Mouse (Mus musculus) stomach, postnatal 0 days (tissue): ENCODE results near the gene Olfml2a. TPM values are rescaled to one million over a fixed set of nuclear protein-coding genes. Genes with fewer than 3 reads are reported as not detected.

Experiments used
- ATAC-seq: fragments of 200-750 bp; cut with Nextera tagmentation; 2 replicates; pipeline ENCODE4 v1.8.0; 2017; ENCODE audit not compliant: low FRiP score, low TSS enrichment
- DNase-seq: peaks from one replicate; pipeline ENCODE4 v3.0.0-alpha.2; 2016; ENCODE audit warnings: low spot score
- H3K27ac ChIP-seq: fragments of 300-500 bp; sonication (generic); replicated peaks from 2 replicates; pipeline ENCODE4 v1.5.1; 2014; ENCODE audit warnings: mild to moderate bottlenecking, control low read depth
- H3K27me3 ChIP-seq: fragments of 300-500 bp; sonication (generic); 2 replicates; pipeline ENCODE4 v1.6.1; 2014; ENCODE audit warnings: low read length; ENCODE audit not compliant: control insufficient read depth, insufficient read depth
- H3K36me3 ChIP-seq: fragments of 300-500 bp; sonication (generic); 2 replicates; pipeline ENCODE4 v1.6.1; 2014; ENCODE audit warnings: low read length, mixed read lengths; ENCODE audit not compliant: control insufficient read depth, insufficient read depth
- H3K4me1 ChIP-seq: fragments of 300-500 bp; sonication (generic); replicated peaks from 2 replicates; pipeline ENCODE4 v1.6.1; 2014; ENCODE audit warnings: antibody characterized with exemption; ENCODE audit not compliant: control insufficient read depth, insufficient read depth
- H3K4me2 ChIP-seq: fragments of 300-500 bp; sonication (generic); replicated peaks from 2 replicates; pipeline ENCODE4 v1.6.1; 2014; ENCODE audit warnings: low read depth, mild to moderate bottlenecking, control low read depth, moderate library complexity
- H3K4me3 ChIP-seq: fragments of 300-500 bp; sonication (generic); 2 replicates; pipeline ENCODE4 v1.5.1; 2014; ENCODE audit warnings: low read depth, low read length, control low read depth
- H3K9ac ChIP-seq: fragments of 300-500 bp; sonication (generic); 2 replicates; pipeline ENCODE4 v1.6.1; 2014; ENCODE audit warnings: mild to moderate bottlenecking, low read length, control low read depth, mixed read lengths
- H3K9me3 ChIP-seq: fragments of 300-500 bp; sonication (generic); 2 replicates; pipeline ENCODE4 v1.6.1; 2016; ENCODE audit warnings: low read length; ENCODE audit not compliant: control insufficient read depth
- CTCF ChIP-seq: IDR thresholded peaks from 2 replicates; pipeline ENCODE4 v1.5.1; 2016; ENCODE audit warnings: antibody characterized with exemption, low read depth, mild to moderate bottlenecking, moderate library complexity
- EP300 ChIP-seq: optimal IDR thresholded peaks from 2 replicates; pipeline ENCODE3; 2016; ENCODE audit warnings: antibody characterized with exemption
- WGBS: fragments of 180-500 bp; shearing (Covaris S2); extraction: QIAGEN DNeasy Blood & Tissue Kit; methylation state at CpG from one replicate; pipeline ENCODE4 v1.1.7; 2014; 5-methylcytosine and 5-hydroxymethylcytosine counted together
- polyA plus RNA-seq: library from polyadenylated mRNA; unstranded; fragments of >200 nt; fragmentation: Nextera tagmentation; extraction: Ambion mirVana; gene quantifications from 2 replicates; pipeline ENCODE4 v1.2.1, GENCODE M21; 2015

Gene Olfml2a
- polyA plus RNA-seq, 1 experiment from 2014 or later, result 2.7 TPM

- TF ChIP-seq CTCF (no peak), EP300 (no peak)
- WGBS, result 68% methylated on average over 5 of the region's 5 CpGs
These were observed 3.2 kb downstream of the Olfml2a start for GRCm38 (mm10) chr2:38934936-38935335.

GRCm38 (mm10) chr2:38936721-38937378, 5.1 kb downstream of the Olfml2a start:
- Histone ChIP-seq H3K9me3 (no peaks in the 10 kb centered on the region), H3K4me2 (no peak overlapping the region), H3K27me3 (no peaks in the 10 kb centered on the region), H3K9ac (no peak overlapping the region), H3K4me3 (no peak overlapping the region), H3K36me3 (no peaks in the 10 kb centered on the region), H3K4me1 (peaks cover 2% of the 10 kb centered on the region; the same call in 1 of the 2 replicates), H3K27ac (no peak overlapping the region)
- peak; percentile 12; the same call in 1 of the 2 replicates for ATAC-seq
- whole genome bisulfite sequencing, result 67% methylated on average over 9 of the region's 9 CpGs
- no peak for DNase-seq
- TF ChIP-seq CTCF (no peak), EP300 (no peak)

More at GRCm38 (mm10) chr2:38934936-38935335, 3.2 kb downstream of the Olfml2a start:
- no peak overlapping the region for H3K27ac ChIP-seq
- H3K4me2 ChIP-seq, result no peak overlapping the region
- DNase-seq, result no peak
- no peak overlapping the region for H3K9ac ChIP-seq
- no peak for ATAC-seq
- peaks cover 6% of the 10 kb centered on the region; the same call in 1 of the 2 replicates for H3K4me1 ChIP-seq
- no peaks in the 10 kb centered on the region for H3K36me3 ChIP-seq
- H3K4me3 ChIP-seq, result no peak overlapping the region
- no peaks in the 10 kb centered on the region for H3K9me3 ChIP-seq
- H3K27me3 ChIP-seq, result no peaks in the 10 kb centered on the region

- 80% methylated on average over 3 of the region's 3 CpGs for WGBS
- TF ChIP-seq EP300 (no peak), CTCF (no peak)
- no peak for ATAC-seq
These were observed 5.6 kb downstream of the Olfml2a start for GRCm38 (mm10) chr2:38937396-38937795.

GRCm38 (mm10) chr2:38938007-38938406, 6.2 kb downstream of the Olfml2a start:
- peak; percentile 11; the same call in 1 of the 2 replicates for ATAC-seq
- H3K4me1 ChIP-seq, result no peaks in the 10 kb centered on the region
- 85% methylated on average over 1 of the region's 1 CpGs for WGBS

More at GRCm38 (mm10) chr2:38937396-38937795, 5.6 kb downstream of the Olfml2a start:
- Histone ChIP-seq H3K4me2 (no peak overlapping the region), H3K27ac (no peak overlapping the region), H3K36me3 (no peaks in the 10 kb centered on the region), H3K27me3 (no peaks in the 10 kb centered on the region), H3K4me1 (no peaks in the 10 kb centered on the region), H3K4me3 (no peak overlapping the region), H3K9ac (no peak overlapping the region), H3K9me3 (no peaks in the 10 kb centered on the region)
- no peak for DNase-seq

GRCm38 (mm10) chr2:38939047-38939446, 7.3 kb downstream of the Olfml2a start:
- Histone ChIP-seq H3K27ac (no peak overlapping the region), H3K4me2 (no peak overlapping the region), H3K9me3 (no peaks in the 10 kb centered on the region), H3K4me3 (no peak overlapping the region), H3K9ac (no peak overlapping the region), H3K36me3 (no peaks in the 10 kb centered on the region), H3K27me3 (no peaks in the 10 kb centered on the region), H3K4me1 (no peaks in the 10 kb centered on the region)
- 66% methylated on average over 2 of the region's 2 CpGs for WGBS
- TF ChIP-seq CTCF (peak; percentile 39), EP300 (no peak)
- ATAC-seq (no peak), DNase-seq (no peak)

More at GRCm38 (mm10) chr2:38938007-38938406, 6.2 kb downstream of the Olfml2a start:
- H3K4me2 ChIP-seq, result no peak overlapping the region
- TF ChIP-seq EP300, result no peak
- TF ChIP-seq CTCF, result no peak
- no peak overlapping the region for H3K27ac ChIP-seq
- H3K36me3 ChIP-seq, result no peaks in the 10 kb centered on the region
- no peaks in the 10 kb centered on the region for H3K9me3 ChIP-seq
- no peaks in the 10 kb centered on the region for H3K27me3 ChIP-seq
- no peak overlapping the region for H3K4me3 ChIP-seq
- H3K9ac ChIP-seq, result no peak overlapping the region
- DNase-seq, result no peak

GRCm38 (mm10) chr2:38941426-38941825, 9.6 kb downstream of the Olfml2a start:
- DNase-seq (peak; percentile 11), ATAC-seq (no peak)
- TF ChIP-seq EP300 (no peak), CTCF (no peak)
- Histone ChIP-seq H3K9ac (no peak overlapping the region), H3K36me3 (no peaks in the 10 kb centered on the region), H3K4me1 (no peaks in the 10 kb centered on the region), H3K27ac (no peak overlapping the region), H3K9me3 (no peaks in the 10 kb centered on the region), H3K4me3 (no peak overlapping the region), H3K27me3 (no peaks in the 10 kb centered on the region), H3K4me2 (no peak overlapping the region)
- 78% methylated on average over 14 of the region's 14 CpGs for WGBS
